ENCODE assay signal across 14 mouse cellular contexts in the genomic region with DNA sequence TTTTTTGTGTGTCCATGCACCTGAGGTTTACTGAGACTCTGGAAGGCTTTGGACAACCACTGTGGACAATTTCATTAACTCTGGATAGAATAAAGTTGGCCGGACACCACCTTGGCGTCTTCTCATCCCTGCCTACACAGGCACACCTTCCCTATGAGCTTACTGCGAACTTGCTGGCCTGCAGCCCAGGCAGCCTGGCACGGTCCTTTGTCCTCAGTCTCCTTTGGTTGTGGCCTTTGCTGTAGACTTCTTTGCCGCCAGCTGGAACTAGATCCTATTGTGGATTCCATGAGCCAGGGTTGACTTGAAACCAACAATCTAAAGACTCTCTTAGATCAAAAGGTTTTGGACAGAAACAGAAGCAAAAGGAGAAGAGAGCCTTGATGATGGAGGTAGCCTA. TPM values are rescaled to one million over a fixed set of nuclear protein-coding genes. Genes with fewer than 3 reads are reported as not detected.
A peak's percentile ranks its signal among the peaks of the same experiment; 100 is the strongest.
DNase-seq lines count a peak whose midpoint lies in the region; ATAC-seq and TF ChIP-seq lines count a peak whose summit lies in the region.
"Had no signal": no experiment of that assay in that cellular context is flagged by ENCODE, and none has a peak within 500 bp of the region (broad histone marks: within the 10 kb centered on the region; RNA-seq: fewer than 3 reads in every experiment).

No protein-coding gene starts in this region.

- 85% methylated on average over 5 of the region's 5 CpGs for WGBS in kidney, embryonic 16.5 days
- 90% methylated on average over 5 of the region's 5 CpGs for WGBS in intestine, embryonic 16.5 days

- H3K9me3 ChIP-seq in kidney, embryonic 16.5 days (ENCODE audit: low read length), result no peaks in the 10 kb centered on the region
- no peaks in the 10 kb centered on the region for H3K9me3 ChIP-seq in intestine, embryonic 16.5 days (ENCODE audit: control insufficient read depth, low read length)
- H3K9me3 ChIP-seq: forebrain, embryonic 10.5 days; heart, embryonic 15.5 days; liver, embryonic 15.5 days had no signal

- H3K27me3 ChIP-seq in kidney, embryonic 16.5 days (ENCODE audit: insufficient read depth, low read length), result no peaks in the 10 kb centered on the region
- no peaks in the 10 kb centered on the region for H3K27me3 ChIP-seq in intestine, embryonic 16.5 days (replicated peaks; ENCODE audit: control insufficient read depth, insufficient read depth, low read length)
- H3K27me3 ChIP-seq: heart, embryonic 15.5 days had no signal

- DNase-seq in adrenal gland, adult 2 months, result peak; percentile 10
- no peak for DNase-seq in adrenal gland, adult 18-20 months (ENCODE audit: low spot score in 2 of 2)
- peak; percentile 23 for DNase-seq in kidney, adult 11 months
- peak; percentile 54 for DNase-seq in brain, embryonic 14.5 days (ENCODE audit: low read depth)
- peak; percentile 87 to 90 for DNase-seq in cerebellum, postnatal 36 days
- DNase-seq: layer of hippocampus, adult 9-11 months had no signal

- no peak for TF ChIP-seq POLR2A in brain, embryonic 14.5 days (IDR thresholded peaks at IDR 0.05; ENCODE audit: borderline replicate concordance, extremely low read depth, insufficient read depth, insufficient read length, poor library complexity, severe bottlenecking)

- H3K36me3 ChIP-seq in kidney, embryonic 16.5 days (ENCODE audit: insufficient read depth, low read length), result no peaks in the 10 kb centered on the region
- H3K36me3 ChIP-seq in intestine, embryonic 16.5 days (ENCODE audit: control insufficient read depth, insufficient read depth, low read length), result no peaks in the 10 kb centered on the region
- H3K36me3 ChIP-seq: forebrain, embryonic 10.5 days; heart, embryonic 15.5 days; liver, embryonic 15.5 days had no signal

- H3K27ac ChIP-seq in kidney, embryonic 16.5 days (ENCODE audit: low read length), result no peak overlapping the region
- H3K27ac ChIP-seq in intestine, embryonic 16.5 days (ENCODE audit: low read length), result no peak overlapping the region
- H3K27ac ChIP-seq: forebrain, embryonic 10.5 days; heart, embryonic 15.5 days; liver, embryonic 15.5 days; macrophage had no signal

- no peak for ATAC-seq in kidney, embryonic 16.5 days (ENCODE audit: low FRiP score, low TSS enrichment)
- no peak for ATAC-seq in erythroid progenitor cell, adult 5-6 weeks (replicated peaks; ENCODE audit: low FRiP score, poor library complexity, severe bottlenecking)
- no peak for ATAC-seq in intestine, embryonic 16.5 days
- ATAC-seq: midbrain, embryonic 16.5 days had no signal

- H3K4me1 ChIP-seq in kidney, embryonic 16.5 days (ENCODE audit: insufficient read depth, low read length), result no peaks in the 10 kb centered on the region
- H3K4me1 ChIP-seq in intestine, embryonic 16.5 days (ENCODE audit: control insufficient read depth, insufficient read depth, low read length), result no peaks in the 10 kb centered on the region
- H3K4me1 ChIP-seq: heart, embryonic 15.5 days; liver, embryonic 15.5 days had no signal

- TF ChIP-seq CTCF in brain, embryonic 14.5 days (IDR thresholded peaks at IDR 0.05; ENCODE audit: borderline replicate concordance, extremely low read depth, insufficient read depth, insufficient read length), result no peak

- H3K9ac ChIP-seq in kidney, embryonic 16.5 days (replicated peaks; ENCODE audit: low read length), result no peak overlapping the region
- H3K9ac ChIP-seq in intestine, embryonic 16.5 days (ENCODE audit: low read depth, low read length), result no peak overlapping the region
- H3K9ac ChIP-seq: heart, embryonic 15.5 days; liver, embryonic 15.5 days had no signal

- H3K4me3 ChIP-seq in kidney, embryonic 16.5 days (ENCODE audit: low read length), result no peak overlapping the region
- no peak overlapping the region for H3K4me3 ChIP-seq in intestine, embryonic 16.5 days (ENCODE audit: low read length)
- H3K4me3 ChIP-seq: forebrain, embryonic 10.5 days; heart, embryonic 15.5 days; liver, embryonic 15.5 days had no signal

- no peak overlapping the region for H3K4me2 ChIP-seq in kidney, embryonic 16.5 days (replicated peaks; ENCODE audit: low read depth, low read length)
- H3K4me2 ChIP-seq in intestine, embryonic 16.5 days (ENCODE audit: low read depth, low read length), result no peak overlapping the region
- H3K4me2 ChIP-seq: heart, embryonic 15.5 days; liver, embryonic 15.5 days had no signal

RNA-seq across cellular contexts. Expression of gene Sumo1, which starts 45.2 kb away (rescaled TPM):
- total RNA-seq in adrenal gland, adult 2 months (2021), result 100 to 1,000 TPM; 112 to 132 TPM
- 3.4 and 3.8 TPM in 2 replicates for polyA plus RNA-seq in adrenal gland, adult 2 months (2012; rRNA removed)
- 100 to 1,000 TPM; 114 to 143 TPM for total RNA-seq in adrenal gland, adult 18-20 months (2021)
- 370 and 375 TPM in 2 replicates for polyA plus RNA-seq in kidney, embryonic 16.5 days (2015; fragmentation: Nextera tagmentation; extraction: Ambion mirVana)
- polyA plus RNA-seq in brain, embryonic 14.5 days (2012; rRNA removed), result 122 and 128 TPM in 2 replicates
- 66.7 and 98.7 TPM in 2 replicates for total RNA-seq in erythroid progenitor cell, adult 5-6 weeks (2015; ENCODE audit: low replicate concordance)
- total RNA-seq in erythroid progenitor cell, adult 5-6 weeks (2017; ENCODE audit: low replicate concordance), result 35.9 and 56.7 TPM in 2 replicates
- polyA plus RNA-seq in intestine, embryonic 16.5 days (2015; fragmentation: Nextera tagmentation; extraction: Ambion mirVana), result 283 and 307 TPM in 2 replicates

RNA-seq across cellular contexts. Expression of gene Nop58, which starts 59.4 kb away (rescaled TPM):
- total RNA-seq in adrenal gland, adult 2 months (2021), result 100 to 1,000 TPM in 1 of 2 experiments, 10 to 100 TPM in 1; 87.4 to 129 TPM
- 16.8 and 18.9 TPM in 2 replicates for polyA plus RNA-seq in adrenal gland, adult 2 months (2012; rRNA removed)
- total RNA-seq in adrenal gland, adult 18-20 months (2021), result 100 to 1,000 TPM; 100 to 124 TPM
- 235 and 246 TPM in 2 replicates for polyA plus RNA-seq in kidney, embryonic 16.5 days (2015; fragmentation: Nextera tagmentation; extraction: Ambion mirVana)
- 47.2 and 53.5 TPM in 2 replicates for polyA plus RNA-seq in brain, embryonic 14.5 days (2012; rRNA removed)
- total RNA-seq in erythroid progenitor cell, adult 5-6 weeks (2015; ENCODE audit: low replicate concordance), result 13.7 and 46.5 TPM in 2 replicates
- total RNA-seq in erythroid progenitor cell, adult 5-6 weeks (2017; ENCODE audit: low replicate concordance), result 113 and 249 TPM in 2 replicates
- polyA plus RNA-seq in intestine, embryonic 16.5 days (2015; fragmentation: Nextera tagmentation; extraction: Ambion mirVana), result 173 and 227 TPM in 2 replicates

Comparison
In these comparisons a context has a peak if more than half of its experiments do, and no peak if none do; other contexts are left out.
1. DNase-seq: peak in adrenal gland, adult 2 months (single experiment), kidney, adult 11 months (single experiment), brain, embryonic 14.5 days (single experiment) and cerebellum, postnatal 36 days (2 of 2); none in adrenal gland, adult 18-20 months (0 of 2).
2. RNA of gene Sumo1, which starts 45.2 kb away (polyA plus RNA-seq): 370 to 375 TPM in kidney, embryonic 16.5 days, 283 to 307 TPM in intestine, embryonic 16.5 days and 122 to 128 TPM in brain, embryonic 14.5 days; 3.4 to 3.8 TPM in adrenal gland, adult 2 months; every median in the first group is over 10 times any median in the second.